Mouse (Mus musculus) myocyte (in vitro differentiated cells): ENCODE results near the gene Serpina10. TPM values are rescaled to one million over a fixed set of nuclear protein-coding genes. Genes with fewer than 3 reads are reported as not detected.
A peak's percentile ranks its signal among the peaks of the same experiment; 100 is the strongest.

ENCODE experiments used
- H3K27me3 ChIP-seq: one replicate; pipeline ENCODE4 v1.6.1; 2011; ENCODE audit not compliant: control insufficient read depth, insufficient read depth, insufficient read length
- H3K36me3 ChIP-seq: one replicate; pipeline ENCODE4 v1.6.1; 2011; ENCODE audit not compliant: control insufficient read depth, insufficient read depth
- H3K4me2 ChIP-seq: one replicate; pipeline ENCODE4 v1.6.1; 2011; ENCODE audit warnings: low read depth, control low read depth
- H3K4me3 ChIP-seq: one replicate; pipeline ENCODE4 v1.5.1; 2011; ENCODE audit warnings: mild to moderate bottlenecking, control low read depth, moderate library complexity
- H3K79me2 ChIP-seq: one replicate; pipeline ENCODE4 v1.6.1; 2011; ENCODE audit not compliant: control insufficient read depth, insufficient read depth
- H3ac ChIP-seq: one replicate; pipeline ENCODE4 v1.6.1; 2011; ENCODE audit not compliant: control insufficient read depth, insufficient read length
- CEBPB ChIP-seq: IDR thresholded peaks from 2 replicates; pipeline ENCODE4 v1.6.1; 2011; ENCODE audit warnings: mild to moderate bottlenecking, moderate library complexity; ENCODE audit not compliant: poor library complexity, insufficient read depth, severe bottlenecking
- E2F4 ChIP-seq: IDR thresholded peaks from one replicate; pipeline ENCODE4 v1.6.1; 2011; ENCODE audit warnings: mild to moderate bottlenecking, control low read depth, moderate library complexity; ENCODE audit not compliant: insufficient read depth
- MAX ChIP-seq: IDR thresholded peaks from one replicate; pipeline ENCODE4 v1.6.1; 2011; ENCODE audit warnings: low read depth, mild to moderate bottlenecking, control low read depth
- MYOD1 ChIP-seq, 3 experiments: IDR thresholded peaks; one replicate each; pipeline ENCODE4 v1.6.1; 2011; ENCODE audit warnings: control low read depth in 2 of 3, low read depth in 2 of 3, mild to moderate bottlenecking in 2 of 3, moderate library complexity in 1 of 3; ENCODE audit not compliant: insufficient read length in 2 of 3, control insufficient read depth in 1 of 3
- MYOG ChIP-seq, 3 experiments: IDR thresholded peaks; one replicate each; pipeline ENCODE4 v1.6.1; 2011; ENCODE audit warnings: control low read depth in 2 of 3, low read depth in 2 of 3, mild to moderate bottlenecking in 2 of 3; ENCODE audit not compliant: insufficient read length in 2 of 3, control insufficient read depth in 1 of 3, insufficient read depth in 1 of 3
- POLR2A ChIP-seq: IDR thresholded peaks from one replicate; pipeline ENCODE4 v1.6.1; 2011; ENCODE audit warnings: low read depth, mild to moderate bottlenecking, control low read depth, moderate library complexity; ENCODE audit not compliant: insufficient read length
- POLR2AphosphoS2 ChIP-seq: IDR thresholded peaks from one replicate; pipeline ENCODE4 v1.6.1; 2011; ENCODE audit warnings: low read depth, control low read depth; ENCODE audit not compliant: insufficient read length
- REST ChIP-seq: IDR thresholded peaks from one replicate; pipeline ENCODE4 v1.6.1; 2011; ENCODE audit warnings: mild to moderate bottlenecking, control low read depth, moderate library complexity; ENCODE audit not compliant: insufficient read depth, insufficient read length
- SRF ChIP-seq: IDR thresholded peaks from one replicate; pipeline ENCODE4 v1.6.1; 2011; ENCODE audit warnings: low read depth; ENCODE audit not compliant: control insufficient read depth, insufficient read length
- TCF12 ChIP-seq: IDR thresholded peaks from one replicate; pipeline ENCODE4 v1.6.1; 2011; ENCODE audit warnings: mild to moderate bottlenecking, control low read depth; ENCODE audit not compliant: poor library complexity, insufficient read depth, severe bottlenecking
- TCF3 ChIP-seq: IDR thresholded peaks from one replicate; pipeline ENCODE4 v1.6.1; 2011; ENCODE audit warnings: low read depth, control low read depth; ENCODE audit not compliant: insufficient read length
- USF1 ChIP-seq: IDR thresholded peaks from one replicate; pipeline ENCODE4 v1.6.1; 2011; ENCODE audit warnings: low read depth, mild to moderate bottlenecking, control low read depth, moderate library complexity
- polyA plus RNA-seq: library from polyadenylated mRNA; unstranded; fragments of >200 nt; fragmentation: generic; extraction: Trizol; gene quantifications from one replicate; pipeline ENCODE4 v1.2.1, GENCODE M21; 2012; ENCODE audit warnings: missing spikeins

Serpina10 gene
- polyA plus RNA-seq, 1 experiment = not detected

DNA sequence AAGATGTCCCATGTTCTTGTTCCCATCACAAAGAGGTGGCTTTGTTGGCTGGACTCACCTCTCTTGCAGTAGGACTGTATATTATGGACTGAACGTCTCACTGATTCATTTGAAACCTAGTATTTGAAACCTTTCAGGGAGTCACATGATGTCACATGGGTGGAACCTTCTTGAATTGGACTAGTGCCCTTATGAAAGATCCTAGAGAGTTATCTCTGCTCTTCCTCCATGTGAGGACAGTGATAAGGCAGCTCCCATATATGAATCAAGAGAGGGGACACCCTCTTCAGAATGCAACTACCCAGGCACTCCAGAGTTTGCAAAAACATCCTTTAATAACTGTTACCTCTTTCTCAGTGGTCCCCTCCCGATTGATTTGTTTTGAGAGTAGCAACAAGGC lies 15.1 kb upstream of the Serpina10 start:
- no peaks in the 10 kb centered on the region for H3K27me3 ChIP-seq
- no peak overlapping the region for H3K4me2 ChIP-seq
- no peak overlapping the region for H3ac ChIP-seq
- no peaks in the 10 kb centered on the region for H3K79me2 ChIP-seq
- TF ChIP-seq SRF (no peak), USF1 (no peak), CEBPB (no peak), TCF3 (no peak), E2F4 (no peak), REST (no peak), POLR2A (no peak), POLR2AphosphoS2 (no peak), MAX (no peak), MYOD1 (IDR thresholded peaks at IDR 0.05; ENCODE audit: control insufficient read depth in 1 of 3, insufficient read length in 2 of 3, low read depth in 2 of 3) (no peak)
- no peaks in the 10 kb centered on the region for H3K36me3 ChIP-seq
- no peak overlapping the region for H3K4me3 ChIP-seq

DNA sequence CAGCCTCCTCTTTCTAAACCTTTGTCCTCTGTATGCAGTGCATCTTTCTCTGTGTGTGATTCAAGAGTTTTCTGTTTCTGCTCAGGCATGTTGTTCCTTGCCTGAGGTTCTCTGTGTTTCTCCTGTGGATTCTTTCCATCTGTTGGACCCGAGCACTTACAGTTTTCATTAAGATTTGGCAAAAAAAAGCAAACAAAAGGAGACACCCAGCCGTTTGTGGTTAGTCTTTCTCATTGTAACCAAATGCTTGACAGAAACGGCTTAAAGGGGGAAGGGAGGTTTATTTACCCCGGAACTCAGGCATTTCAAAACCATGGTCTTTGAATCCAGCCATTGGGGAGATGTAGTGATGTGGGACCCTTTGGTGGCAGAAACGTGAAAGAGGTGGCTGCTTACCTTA lies 13.4 kb upstream of the Serpina10 start:
- Histone ChIP-seq H3ac (no peak overlapping the region), H3K4me3 (no peak overlapping the region), H3K79me2 (no peaks in the 10 kb centered on the region), H3K27me3 (no peaks in the 10 kb centered on the region), H3K4me2 (peak overlapping the region; percentile 42), H3K36me3 (no peaks in the 10 kb centered on the region)
- no peak for TF ChIP-seq CEBPB
- TF ChIP-seq REST = no peak
- TF ChIP-seq TCF3 = no peak
- no peak for TF ChIP-seq E2F4
- no peak for TF ChIP-seq USF1
- TF ChIP-seq TCF12 = no peak
- no peak for TF ChIP-seq POLR2AphosphoS2
- TF ChIP-seq SRF = no peak

DNA sequence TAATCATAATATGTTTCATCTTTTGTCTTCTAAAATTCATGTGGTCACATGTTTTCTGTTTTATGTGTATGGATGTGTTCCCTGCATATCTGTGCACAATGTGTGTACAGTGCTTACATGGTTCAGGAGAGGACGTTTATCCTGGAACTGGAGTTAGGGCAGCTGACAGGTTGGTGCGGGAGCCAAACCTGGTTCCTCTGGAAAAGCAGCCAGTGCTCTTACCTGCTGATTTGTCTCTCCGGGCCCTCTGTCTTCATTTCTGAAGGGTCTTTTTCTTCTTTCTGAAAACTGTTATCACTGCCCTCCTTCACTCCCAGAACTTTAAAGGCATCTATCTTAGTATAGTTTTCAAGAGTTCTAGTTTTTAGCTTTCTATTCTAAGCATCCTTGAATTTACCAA lies 12.6 kb upstream of the Serpina10 start:
- no peaks in the 10 kb centered on the region for H3K36me3 ChIP-seq
- no peak overlapping the region for H3K4me2 ChIP-seq
- TF ChIP-seq CEBPB (no peak), E2F4 (no peak), POLR2A (no peak), MYOD1 (IDR thresholded peaks at IDR 0.05; ENCODE audit: control insufficient read depth in 1 of 3, insufficient read length in 2 of 3, low read depth in 2 of 3) (no peak), SRF (no peak), TCF3 (no peak), REST (no peak), USF1 (no peak), POLR2AphosphoS2 (no peak), TCF12 (no peak), MYOG (IDR thresholded peaks at IDR 0.05; ENCODE audit: control insufficient read depth in 1 of 3, insufficient read depth in 1 of 3, insufficient read length in 2 of 3, low read depth in 2 of 3) (no peak), MAX (no peak)
- H3K4me3 ChIP-seq = no peak overlapping the region
- H3K27me3 ChIP-seq = no peaks in the 10 kb centered on the region
- no peak overlapping the region for H3ac ChIP-seq
- no peaks in the 10 kb centered on the region for H3K79me2 ChIP-seq

DNA sequence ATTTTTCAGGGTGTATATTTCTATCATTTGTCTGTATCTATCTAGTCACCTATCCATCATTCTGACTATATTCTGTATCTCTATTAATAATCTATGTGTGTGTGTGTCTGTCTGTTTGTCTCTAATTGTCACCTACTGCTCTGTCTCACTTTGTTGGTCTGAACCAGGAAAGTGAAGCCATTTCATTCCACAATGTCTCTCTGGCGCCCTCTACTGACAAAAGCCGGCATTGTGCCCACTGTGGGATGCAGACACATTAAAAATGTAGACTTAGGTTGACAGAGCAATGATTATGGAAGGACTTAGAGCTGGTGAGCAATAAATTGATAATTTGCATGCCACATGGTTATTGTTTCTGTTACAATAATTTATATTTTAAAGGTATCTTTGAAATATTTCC lies 12.1 kb upstream of the Serpina10 start:
- TF ChIP-seq TCF3 (no peak), MAX (no peak), USF1 (no peak), MYOD1 (IDR thresholded peaks at IDR 0.05; ENCODE audit: control insufficient read depth in 1 of 3, insufficient read length in 2 of 3, low read depth in 2 of 3) (no peak), CEBPB (no peak), POLR2A (no peak), E2F4 (no peak), POLR2AphosphoS2 (no peak), MYOG (IDR thresholded peaks at IDR 0.05; ENCODE audit: control insufficient read depth in 1 of 3, insufficient read depth in 1 of 3, insufficient read length in 2 of 3, low read depth in 2 of 3) (no peak), REST (no peak), SRF (no peak), TCF12 (no peak)
- H3ac ChIP-seq = no peak overlapping the region
- no peaks in the 10 kb centered on the region for H3K27me3 ChIP-seq
- H3K36me3 ChIP-seq = no peaks in the 10 kb centered on the region
- H3K4me2 ChIP-seq = no peak overlapping the region
- H3K79me2 ChIP-seq = no peaks in the 10 kb centered on the region
- H3K4me3 ChIP-seq = no peak overlapping the region

DNA sequence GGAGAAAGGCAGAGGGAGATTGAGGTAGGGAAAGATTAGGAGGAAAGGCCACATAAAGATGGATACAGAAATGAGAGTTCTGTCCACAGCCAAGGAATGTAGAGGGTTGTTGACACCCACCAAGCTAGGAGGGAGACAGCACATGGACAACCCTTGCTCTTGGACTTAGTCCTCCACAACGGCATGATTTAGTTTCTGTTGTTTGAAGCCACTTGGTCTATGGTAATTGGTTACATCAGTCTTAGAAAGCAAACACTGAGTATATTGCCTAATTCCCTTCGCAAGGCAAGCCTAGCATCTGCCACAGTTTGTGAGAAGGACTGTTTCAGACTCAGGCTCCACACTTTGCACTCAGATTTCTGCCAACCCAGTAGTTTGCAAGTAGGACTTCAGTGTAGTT lies 4.6 kb upstream of the Serpina10 start:
- H3ac ChIP-seq = no peak overlapping the region
- H3K27me3 ChIP-seq = no peaks in the 10 kb centered on the region
- no peak overlapping the region for H3K4me3 ChIP-seq

More for the DNA sequence above, 4.6 kb upstream of the Serpina10 start:
- no peak overlapping the region for H3K4me2 ChIP-seq
- H3K79me2 ChIP-seq = no peaks in the 10 kb centered on the region
- TF ChIP-seq CEBPB = no peak
- H3K36me3 ChIP-seq = no peaks in the 10 kb centered on the region
